Mouse (Mus musculus) heart, embryonic 16.5 days (tissue): ENCODE results near the gene Txndc11. TPM values are rescaled to one million over a fixed set of nuclear protein-coding genes. Genes with fewer than 3 reads are reported as not detected.

Experiments used
- ATAC-seq: fragments of 200-750 bp; cut with Nextera tagmentation; replicated peaks from 2 replicates; pipeline ENCODE4 v1.8.0; 2017; ENCODE audit warnings: moderate number of reproducible peaks; ENCODE audit not compliant: insufficient read depth, low FRiP score; ENCODE audit errors: extremely low read depth
- H3K27ac ChIP-seq: fragments of 300-500 bp; sonication (generic); 2 replicates; pipeline ENCODE4 v1.5.1; 2014; ENCODE audit warnings: mild to moderate bottlenecking, low read length, control low read depth, moderate library complexity
- H3K27me3 ChIP-seq: fragments of 300-500 bp; sonication (generic); 2 replicates; pipeline ENCODE4 v1.6.1; 2014; ENCODE audit warnings: low read length, mixed read lengths; ENCODE audit not compliant: control insufficient read depth, insufficient read depth
- H3K36me3 ChIP-seq: fragments of 300-500 bp; sonication (generic); 2 replicates; pipeline ENCODE4 v1.6.1; 2014; ENCODE audit not compliant: control insufficient read depth, insufficient read depth
- H3K4me1 ChIP-seq: fragments of 300-500 bp; sonication (generic); 2 replicates; pipeline ENCODE4 v1.6.1; 2014; ENCODE audit warnings: low read length, mixed read lengths; ENCODE audit not compliant: control insufficient read depth, insufficient read depth
- H3K4me2 ChIP-seq: fragments of 300-500 bp; sonication (generic); 2 replicates; pipeline ENCODE4 v1.6.1; 2014; ENCODE audit warnings: low read depth, mild to moderate bottlenecking, control low read depth, low read length
- H3K4me3 ChIP-seq: fragments of 300-500 bp; sonication (generic); 2 replicates; pipeline ENCODE4 v1.5.1; 2014; ENCODE audit warnings: mild to moderate bottlenecking, control low read depth, low read length
- H3K9ac ChIP-seq: fragments of 300-500 bp; sonication (generic); 2 replicates; pipeline ENCODE4 v1.6.1; 2014; ENCODE audit warnings: low read length, control low read depth
- H3K9me3 ChIP-seq: fragments of 300-500 bp; sonication (generic); replicated peaks from 2 replicates; pipeline ENCODE4 v1.6.1; 2016; ENCODE audit warnings: low read length; ENCODE audit not compliant: control insufficient read depth
- WGBS: fragments of 180-500 bp; shearing (Covaris S2); extraction: QIAGEN DNeasy Blood & Tissue Kit; methylation state at CpG from one replicate; pipeline ENCODE4 v1.1.7; 2014; 5-methylcytosine and 5-hydroxymethylcytosine counted together
- polyA plus RNA-seq: library from polyadenylated mRNA; unstranded; fragments of >200 nt; fragmentation: Nextera tagmentation; extraction: Ambion mirVana; gene quantifications from 2 replicates; pipeline ENCODE4 v1.2.1, GENCODE M21; 2015

The Txndc11 gene
- polyA plus RNA-seq, 1 experiment from 2014 or later: 29.6 TPM

DNA sequence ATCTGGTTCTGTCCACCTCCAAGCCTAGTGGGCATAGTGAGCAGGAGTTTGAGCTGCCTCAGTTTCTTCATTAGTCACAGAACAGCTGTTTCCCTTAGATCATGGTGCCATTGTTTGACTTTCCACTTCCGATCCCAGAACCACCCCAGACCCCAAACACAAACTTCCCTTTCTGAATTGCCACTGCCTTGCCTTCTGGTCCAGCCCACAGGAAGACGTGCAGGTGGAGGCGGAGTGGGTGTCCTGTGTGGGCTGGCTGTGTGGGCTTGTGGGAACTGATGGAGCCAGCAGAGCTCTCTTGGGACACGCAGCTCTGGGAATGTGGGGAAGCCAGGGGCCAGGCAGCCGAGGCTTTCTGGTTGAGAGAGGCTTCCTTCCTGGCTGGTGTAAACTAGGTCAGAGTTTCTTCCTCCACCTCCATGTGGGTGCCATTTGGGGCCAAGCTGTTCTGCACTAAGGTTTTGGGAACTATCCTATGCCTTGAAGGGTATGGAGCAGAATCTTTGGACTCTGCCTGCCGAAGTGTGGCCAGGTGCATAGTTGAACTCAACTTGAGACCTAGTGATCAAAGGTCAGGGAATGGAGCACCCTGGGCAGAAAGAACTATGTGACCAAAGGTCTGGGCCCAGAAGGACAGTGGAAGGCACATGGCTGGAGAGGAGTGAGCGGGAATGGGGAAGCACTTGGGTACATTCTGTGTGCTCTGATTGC, 64.6 kb downstream of the Txndc11 start:
- Histone ChIP-seq H3K36me3 (peaks cover 13% of the 10 kb centered on the region), H3K4me1 (peaks cover 42% of the 10 kb centered on the region), H3K9ac (no peak overlapping the region), H3K27me3 (no peaks in the 10 kb centered on the region), H3K27ac (peak overlapping the region; percentile 17), H3K9me3 (no peaks in the 10 kb centered on the region), H3K4me3 (no peak overlapping the region), H3K4me2 (peak overlapping the region; percentile 18)
- WGBS: 66% methylated on average over 7 of the region's 7 CpGs
- ATAC-seq: no peak

DNA sequence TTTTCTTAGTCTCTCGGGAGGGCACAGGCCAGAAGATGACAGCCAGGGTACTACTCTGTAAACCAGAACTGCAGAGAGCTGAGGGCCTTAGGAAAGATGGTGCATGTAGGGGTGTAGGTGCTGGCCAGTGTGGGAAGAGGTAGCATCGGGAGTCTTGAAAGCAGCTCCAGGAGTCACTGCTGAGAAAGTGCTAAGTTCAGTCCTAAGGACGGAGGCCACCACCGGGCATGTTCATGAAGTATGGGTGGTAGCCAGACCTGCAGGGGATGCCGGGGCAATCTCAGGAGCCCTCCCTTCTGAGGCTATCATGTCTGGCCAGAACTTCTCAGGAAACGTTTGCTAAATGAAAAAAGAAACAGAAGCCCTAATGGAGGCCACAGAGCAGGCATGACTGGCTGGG, 65.2 kb downstream of the Txndc11 start:
- H3K9ac ChIP-seq: no peak overlapping the region
- H3K4me1 ChIP-seq: peaks cover 44% of the 10 kb centered on the region

GRCm38 (mm10) chr16:11068666-11069065, 65.8 kb downstream of the Txndc11 start:
- Histone ChIP-seq H3K9ac (no peak overlapping the region), H3K27ac (peak overlapping the region; percentile 17; the same call in 1 of the 2 replicates), H3K9me3 (no peaks in the 10 kb centered on the region), H3K36me3 (0 out of 2 replicates have a peak, but pooled peaks cover 6% of the 10 kb centered on the region), H3K4me3 (no peak overlapping the region), H3K4me1 (peaks cover 50% of the 10 kb centered on the region), H3K4me2 (peak overlapping the region; percentile 88; the same call in 1 of the 2 replicates), H3K27me3 (no peaks in the 10 kb centered on the region)
- 88% methylated on average over 3 of the region's 3 CpGs for WGBS
- ATAC-seq: no peak

More for the DNA sequence above, 65.2 kb downstream of the Txndc11 start:
- peak overlapping the region; percentile 17 for H3K27ac ChIP-seq
- no peak overlapping the region for H3K4me3 ChIP-seq
- peak overlapping the region; percentile 18 for H3K4me2 ChIP-seq
- no peaks in the 10 kb centered on the region for H3K27me3 ChIP-seq
- WGBS: 51% methylated on average over 6 of the region's 6 CpGs
- no peak for ATAC-seq
- H3K9me3 ChIP-seq: no peaks in the 10 kb centered on the region
- peaks cover 7% of the 10 kb centered on the region for H3K36me3 ChIP-seq

DNA sequence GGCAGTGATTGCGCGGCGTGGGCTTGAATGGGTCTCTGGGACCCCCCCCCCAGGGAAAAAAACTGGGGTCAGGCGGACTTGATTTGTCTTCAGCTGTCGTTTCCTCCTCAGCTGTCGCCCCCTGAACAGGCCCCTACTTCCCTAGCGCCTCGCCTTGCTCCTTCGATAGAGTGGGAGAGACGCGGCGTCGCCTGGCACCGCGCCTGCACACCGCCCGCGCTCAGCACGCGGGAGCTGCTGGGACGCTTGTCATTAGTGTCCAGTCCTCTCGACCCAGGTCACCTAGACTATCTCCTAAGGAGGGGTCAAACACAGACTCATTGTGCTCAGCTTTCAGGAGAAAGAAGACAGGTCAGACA, 67.6 kb downstream of the Txndc11 start:
- Histone ChIP-seq H3K9me3 (no peaks in the 10 kb centered on the region), H3K27ac (peak overlapping the region; percentile 91), H3K4me1 (peaks cover 60% of the 10 kb centered on the region), H3K36me3 (no peaks in the 10 kb centered on the region), H3K4me2 (peak overlapping the region; percentile 88), H3K9ac (peak overlapping the region; percentile 92), H3K4me3 (peak overlapping the region; percentile 77), H3K27me3 (no peaks in the 10 kb centered on the region)
- 0 out of 2 replicates have a peak, but pooled peaks have one; percentile 14 for ATAC-seq
- under 1% methylated on average over 22 of the region's 22 CpGs for WGBS

GRCm38 (mm10) chr16:11066029-11066832, 68.2 kb downstream of the Txndc11 start, which contains the start of gene Litaf:
TSS of gene Litaf (minus strand) at chr16:11066157.
- no peaks in the 10 kb centered on the region for H3K27me3 ChIP-seq
- H3K9me3 ChIP-seq: no peaks in the 10 kb centered on the region
- peak within 1 kb of the TSS; percentile 77 for H3K4me3 ChIP-seq
- peak within 1 kb of the TSS; percentile 91 for H3K27ac ChIP-seq
- peak within 1 kb of the TSS; percentile 92 for H3K9ac ChIP-seq
- ATAC-seq: peak; percentile 95
- peaks cover 57% of the 10 kb centered on the region for H3K4me1 ChIP-seq
- H3K36me3 ChIP-seq: no peaks in the 10 kb centered on the region
- under 1% methylated on average over 74 of the region's 78 CpGs for WGBS
- peak within 1 kb of the TSS; percentile 88 for H3K4me2 ChIP-seq

GRCm38 (mm10) chr16:11065431-11065830, 69.0 kb downstream of the Txndc11 start:
- ATAC-seq: no peak
- H3K4me1 ChIP-seq: peaks cover 51% of the 10 kb centered on the region

DNA sequence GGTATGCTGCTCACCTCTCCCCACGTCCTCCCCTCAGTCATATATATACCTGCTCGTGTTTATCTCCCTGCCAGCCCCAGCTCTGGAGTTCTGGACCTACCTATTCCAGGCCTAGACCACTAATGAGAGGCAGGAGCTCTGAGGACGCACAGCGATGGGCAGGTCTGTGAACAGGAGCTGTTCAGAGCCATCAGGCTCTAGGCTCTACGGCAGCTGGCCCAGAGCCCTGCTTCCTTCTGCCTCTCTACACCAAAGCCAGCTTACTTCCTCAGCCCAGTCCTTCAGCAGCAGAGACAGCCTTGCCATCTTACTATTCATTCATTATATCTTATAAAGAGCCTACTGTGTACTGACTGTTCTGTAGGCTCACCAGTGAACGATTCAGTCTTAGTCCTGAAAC, 69.7 kb downstream of the Txndc11 start:
- H3K36me3 ChIP-seq: no peaks in the 10 kb centered on the region
- peak overlapping the region; percentile 10; the same call in 1 of the 2 replicates for H3K9ac ChIP-seq
- no peak overlapping the region for H3K27ac ChIP-seq
- no peak overlapping the region; the same call in 1 of the 2 replicates for H3K4me2 ChIP-seq
- no peak for ATAC-seq
- no peak overlapping the region for H3K4me3 ChIP-seq
- no peaks in the 10 kb centered on the region for H3K9me3 ChIP-seq
- peaks cover 51% of the 10 kb centered on the region for H3K4me1 ChIP-seq
- no peaks in the 10 kb centered on the region for H3K27me3 ChIP-seq
- 80% methylated on average over 6 of the region's 6 CpGs for WGBS

More at GRCm38 (mm10) chr16:11065431-11065830, 69.0 kb downstream of the Txndc11 start:
- H3K27me3 ChIP-seq: no peaks in the 10 kb centered on the region
- H3K9ac ChIP-seq: peak overlapping the region; percentile 60
- no peaks in the 10 kb centered on the region for H3K9me3 ChIP-seq
- 51% methylated on average over 5 of the region's 5 CpGs for WGBS
- no peaks in the 10 kb centered on the region for H3K36me3 ChIP-seq
- peak overlapping the region; percentile 73 for H3K4me2 ChIP-seq
- H3K27ac ChIP-seq: peak overlapping the region; percentile 63
- peak overlapping the region; percentile 77 for H3K4me3 ChIP-seq

- no peaks in the 10 kb centered on the region for H3K36me3 ChIP-seq
- peak overlapping the region; percentile 96; the same call in 1 of the 2 replicates for H3K27ac ChIP-seq
- no peak overlapping the region for H3K4me3 ChIP-seq
- WGBS: 75% methylated on average over 4 of the region's 4 CpGs
- no peaks in the 10 kb centered on the region for H3K9me3 ChIP-seq
- no peak overlapping the region; the same call in 1 of the 2 replicates for H3K4me2 ChIP-seq
- peaks cover 47% of the 10 kb centered on the region for H3K4me1 ChIP-seq
- no peak for ATAC-seq
- H3K9ac ChIP-seq: peak overlapping the region; percentile 14; the same call in 1 of the 2 replicates
- H3K27me3 ChIP-seq: no peaks in the 10 kb centered on the region
These were observed 70.1 kb downstream of the Txndc11 start for GRCm38 (mm10) chr16:11064341-11064740.
